Mouse (Mus musculus): ENCODE measurements at regions not wholly inside any gene's neighbourhood (a gene's known extent, or its start where the extent isn't known, plus 50 kb on each side); places are given as distances from the start of the nearest gene placed in this dataset.

DNA sequence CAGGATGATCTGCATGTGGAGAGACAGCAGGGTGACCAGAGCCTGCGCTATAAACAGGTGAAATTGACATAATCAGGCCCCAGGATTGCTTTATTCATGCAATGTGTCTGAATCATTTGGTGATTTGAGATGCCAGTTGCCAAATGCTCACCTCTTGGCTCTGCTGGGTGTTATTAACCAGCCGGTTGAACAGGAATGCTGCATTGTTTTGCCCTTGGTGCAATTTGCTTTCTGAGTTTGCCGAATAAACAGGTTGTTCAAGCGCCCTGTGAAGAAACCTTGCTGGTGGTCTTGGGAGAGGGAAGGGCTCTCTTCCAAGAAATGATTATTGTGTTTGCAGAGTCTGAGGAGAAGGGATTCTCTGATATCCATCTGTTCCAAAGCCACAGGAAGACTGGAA, 126.3 kb upstream of the Sgk1 start:
- no peaks in the 10 kb centered on the region for H3K4me1 ChIP-seq
- H3K4me2 ChIP-seq = no peak overlapping the region
- H3K4me3 ChIP-seq = no peak overlapping the region
- no peak overlapping the region for H3K27ac ChIP-seq (replicated peaks)
- H3K27me3 ChIP-seq (replicated peaks) = no peaks in the 10 kb centered on the region
- H3K9me3 ChIP-seq = peaks cover under 1% of the 10 kb centered on the region; the same call in 1 of the 2 replicates
- no peaks in the 10 kb centered on the region for H3K36me3 ChIP-seq
- ATAC-seq (ENCODE audit: extremely low read depth, insufficient number of reproducible peaks, low FRiP score, low TSS enrichment) = no peak
- WGBS = 88% methylated on average over 4 of the region's 4 CpGs
- no peak overlapping the region for H3K9ac ChIP-seq

DNA sequence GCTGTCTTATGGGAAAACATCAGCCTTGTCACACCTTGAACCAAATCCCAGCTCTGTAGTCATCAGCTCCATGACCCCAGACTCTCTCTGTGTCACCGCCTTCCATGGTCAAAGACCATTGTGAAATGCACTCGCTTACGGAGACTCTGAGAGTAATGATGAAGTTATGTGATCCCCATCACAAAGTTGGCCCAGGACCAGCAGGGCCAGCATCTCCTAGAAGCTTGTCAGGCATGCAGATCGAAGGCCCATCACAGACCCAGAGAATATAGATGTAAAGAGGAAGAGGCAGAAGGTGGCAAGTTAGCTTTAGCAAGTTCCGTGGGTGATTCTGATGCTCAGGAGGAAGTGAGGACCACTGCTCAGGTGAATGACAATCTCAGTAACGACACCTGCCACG, 125.2 kb upstream of the Sgk1 start:
- H3K9ac ChIP-seq = no peak overlapping the region
- H3K9me3 ChIP-seq = no peaks in the 10 kb centered on the region
- H3K36me3 ChIP-seq = no peaks in the 10 kb centered on the region
- no peak overlapping the region for H3K27ac ChIP-seq (replicated peaks)
- no peak overlapping the region for H3K4me3 ChIP-seq
- 87% methylated on average over 7 of the region's 7 CpGs for WGBS
- no peak for ATAC-seq (ENCODE audit: extremely low read depth, insufficient number of reproducible peaks, low FRiP score, low TSS enrichment)
- H3K4me2 ChIP-seq = no peak overlapping the region
- H3K27me3 ChIP-seq (replicated peaks) = no peaks in the 10 kb centered on the region
- H3K4me1 ChIP-seq = no peaks in the 10 kb centered on the region

DNA sequence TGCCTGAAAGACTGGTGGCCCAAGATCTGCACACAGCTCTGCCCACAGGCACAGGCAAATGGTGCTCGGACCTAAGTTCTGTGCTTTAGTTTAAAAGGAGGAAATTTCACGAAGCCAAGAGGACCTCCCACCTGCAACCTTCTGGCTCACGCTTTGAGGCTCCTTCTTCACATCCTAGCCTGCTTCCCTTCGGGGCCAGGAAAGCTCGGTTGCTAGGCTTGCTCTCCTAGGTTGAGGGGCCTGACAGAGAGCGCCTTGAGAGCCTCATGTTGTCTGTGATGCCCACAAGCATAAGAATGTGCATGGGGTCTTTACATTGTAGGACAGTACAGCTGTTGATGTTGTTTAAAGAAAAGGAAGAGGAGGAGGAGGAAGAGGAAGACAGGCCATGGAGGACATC, 123.9 kb upstream of the Sgk1 start:
- 67% methylated on average over 6 of the region's 6 CpGs for WGBS
- Histone ChIP-seq H3K4me2 (no peak overlapping the region), H3K27ac (replicated peaks) (no peak overlapping the region), H3K9ac (no peak overlapping the region), H3K27me3 (replicated peaks) (no peaks in the 10 kb centered on the region), H3K4me1 (no peaks in the 10 kb centered on the region), H3K9me3 (no peaks in the 10 kb centered on the region), H3K4me3 (no peak overlapping the region), H3K36me3 (no peaks in the 10 kb centered on the region)
- no peak for ATAC-seq (ENCODE audit: extremely low read depth, insufficient number of reproducible peaks, low FRiP score, low TSS enrichment)

DNA sequence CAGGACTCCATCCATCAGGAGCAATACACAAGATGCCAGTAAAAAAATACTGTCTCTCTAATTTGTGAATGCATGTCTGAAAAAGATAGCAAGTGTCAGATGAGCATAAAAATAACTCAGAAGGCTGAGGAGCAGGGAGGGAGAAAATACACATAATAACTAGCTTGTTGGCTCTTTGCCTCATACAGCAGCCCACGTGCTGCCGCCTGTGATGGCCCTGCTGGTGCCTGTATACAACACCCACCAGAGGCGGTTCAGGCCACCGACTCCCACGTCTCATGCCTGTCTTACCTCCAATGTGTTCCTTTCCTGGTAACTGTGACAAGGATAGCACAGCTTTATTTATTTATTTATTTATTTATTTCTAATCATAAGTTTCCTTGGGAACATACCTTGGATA, 119.5 kb upstream of the Sgk1 start:
- H3K4me3 ChIP-seq = no peak overlapping the region
- H3K4me1 ChIP-seq = no peaks in the 10 kb centered on the region
- no peak overlapping the region for H3K27ac ChIP-seq (replicated peaks)
- 63% methylated on average over 5 of the region's 5 CpGs for WGBS
- H3K36me3 ChIP-seq = no peaks in the 10 kb centered on the region
- no peaks in the 10 kb centered on the region for H3K27me3 ChIP-seq (replicated peaks)
- no peak overlapping the region for H3K4me2 ChIP-seq
- no peak overlapping the region for H3K9ac ChIP-seq
- ATAC-seq (ENCODE audit: extremely low read depth, insufficient number of reproducible peaks, low FRiP score, low TSS enrichment) = no peak
- H3K9me3 ChIP-seq = no peaks in the 10 kb centered on the region

DNA sequence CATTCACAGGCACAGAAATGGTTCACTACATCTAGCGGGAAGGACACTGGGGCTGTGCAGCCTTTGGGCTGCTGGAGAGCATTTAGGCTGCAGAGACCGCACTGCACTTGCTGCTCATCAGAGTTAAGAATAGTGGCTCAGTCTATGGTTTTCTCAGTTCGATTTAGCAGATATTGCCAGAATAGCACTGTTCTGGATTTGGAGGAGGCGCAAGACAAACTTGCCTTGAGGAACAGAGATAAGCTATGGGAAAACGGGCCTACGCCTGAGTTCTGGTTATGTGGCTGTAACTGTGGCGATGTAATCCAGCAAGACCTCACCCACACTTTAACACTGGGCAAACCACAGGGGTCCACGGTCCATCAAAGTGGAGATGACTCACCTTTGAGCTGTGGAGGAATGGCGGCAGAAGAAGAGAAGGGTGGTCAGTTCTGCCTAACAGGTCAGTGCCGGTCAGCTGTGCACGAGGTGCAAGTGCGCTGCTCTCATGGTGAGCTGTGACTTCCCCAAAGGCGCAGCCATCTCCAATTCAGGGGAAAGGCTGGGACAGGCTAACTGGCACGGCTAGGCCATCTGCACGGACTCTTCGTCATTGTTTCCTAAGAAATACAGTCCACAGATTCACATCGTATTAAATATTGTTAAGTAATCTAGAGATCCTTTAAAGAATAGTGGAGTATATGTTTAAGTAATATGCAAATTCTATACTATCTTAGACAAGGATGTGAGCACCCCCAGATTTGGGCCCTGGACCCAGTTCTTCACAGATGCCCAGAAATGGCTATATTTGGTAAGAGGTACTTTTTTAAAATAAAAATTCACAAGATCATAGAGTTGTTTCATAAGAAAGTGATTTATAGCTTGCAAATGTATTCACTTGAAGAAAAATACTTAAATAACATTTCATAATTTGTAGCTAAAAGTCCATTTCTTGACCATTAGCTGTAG, 118.7 kb upstream of the Sgk1 start:
- WGBS = 86% methylated on average over 17 of the region's 17 CpGs
- Histone ChIP-seq H3K9ac (no peak overlapping the region), H3K4me2 (no peak overlapping the region), H3K4me3 (no peak overlapping the region), H3K9me3 (no peaks in the 10 kb centered on the region), H3K27me3 (replicated peaks) (no peaks in the 10 kb centered on the region), H3K4me1 (no peaks in the 10 kb centered on the region), H3K36me3 (no peaks in the 10 kb centered on the region), H3K27ac (replicated peaks) (no peak overlapping the region)
- ATAC-seq (ENCODE audit: extremely low read depth, insufficient number of reproducible peaks, low FRiP score, low TSS enrichment) = no peak

DNA sequence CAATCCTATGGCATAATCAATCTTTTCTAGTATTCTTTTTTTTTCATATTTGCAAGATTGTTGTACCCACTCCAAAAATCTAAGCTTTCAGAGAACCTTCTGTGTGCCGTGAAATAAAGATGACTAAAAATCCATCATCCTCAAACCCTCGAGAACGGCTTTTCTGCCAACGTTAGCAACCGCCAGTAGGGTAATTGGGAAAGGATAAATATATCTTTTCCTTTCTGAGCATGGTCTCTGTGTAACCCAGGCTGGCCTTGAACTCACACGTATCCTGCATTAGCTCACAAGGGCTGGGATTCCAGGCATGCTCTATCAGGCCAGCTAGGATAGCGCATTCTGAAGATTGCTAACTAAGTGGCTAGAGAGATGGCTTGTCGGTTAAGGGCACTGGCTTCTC, 117.9 kb upstream of the Sgk1 start:
- Histone ChIP-seq H3K27me3 (replicated peaks) (no peaks in the 10 kb centered on the region), H3K36me3 (no peaks in the 10 kb centered on the region), H3K9me3 (no peaks in the 10 kb centered on the region), H3K27ac (replicated peaks) (no peak overlapping the region), H3K9ac (no peak overlapping the region), H3K4me2 (no peak overlapping the region), H3K4me3 (no peak overlapping the region), H3K4me1 (no peaks in the 10 kb centered on the region)
- WGBS = 83% methylated on average over 8 of the region's 8 CpGs
- ATAC-seq (ENCODE audit: extremely low read depth, insufficient number of reproducible peaks, low FRiP score, low TSS enrichment) = no peak

DNA sequence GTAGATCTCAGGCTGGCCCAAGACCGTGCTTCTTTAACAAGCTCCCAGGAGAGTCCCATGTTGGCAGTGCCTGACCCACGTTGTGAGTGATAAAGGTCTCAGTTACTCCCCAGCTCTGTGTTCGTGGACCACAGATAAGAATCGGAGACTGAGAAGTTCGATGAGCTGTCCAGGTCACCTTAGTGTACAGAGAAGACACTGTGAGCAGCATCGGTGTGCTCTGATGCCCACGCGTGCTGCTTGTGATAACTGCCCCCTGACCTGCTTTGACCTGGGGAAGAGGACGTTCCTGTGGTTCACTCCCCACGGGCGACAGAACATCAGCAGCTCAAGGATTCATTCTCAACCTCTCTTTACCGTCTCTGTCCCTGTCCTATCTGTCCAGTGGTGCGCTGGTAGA, 117.1 kb upstream of the Sgk1 start:
- WGBS = 68% methylated on average over 13 of the region's 13 CpGs

DNA sequence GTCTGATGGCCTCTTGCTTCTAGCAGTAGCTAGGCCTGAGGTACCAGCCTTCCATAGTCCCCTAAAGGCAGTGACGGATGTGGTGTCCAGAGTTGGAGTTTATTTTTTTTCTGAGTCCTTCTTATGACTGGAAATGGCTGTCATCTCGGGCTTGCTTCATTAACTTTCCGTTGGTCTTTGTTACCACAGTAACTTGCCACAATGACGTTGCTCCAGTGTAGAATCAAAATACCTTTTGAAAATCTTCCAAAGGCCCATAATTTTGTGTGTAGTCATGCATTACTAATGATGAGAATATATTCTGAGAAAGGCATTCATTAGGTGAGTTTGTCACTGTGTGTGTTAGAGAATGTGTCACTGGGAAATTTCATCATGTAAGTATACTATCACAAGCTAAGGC, 108.4 kb upstream of the Sgk1 start:
- 76% methylated on average over 4 of the region's 4 CpGs for WGBS
- Histone ChIP-seq H3K4me2 (no peak overlapping the region), H3K9me3 (peaks cover 5% of the 10 kb centered on the region), H3K27me3 (replicated peaks) (no peaks in the 10 kb centered on the region), H3K27ac (replicated peaks) (no peak overlapping the region), H3K9ac (no peak overlapping the region), H3K4me3 (no peak overlapping the region), H3K36me3 (no peaks in the 10 kb centered on the region), H3K4me1 (no peaks in the 10 kb centered on the region)
- ATAC-seq (ENCODE audit: extremely low read depth, insufficient number of reproducible peaks, low FRiP score, low TSS enrichment) = no peak

More for the DNA sequence above, 117.1 kb upstream of the Sgk1 start:
- H3K4me3 ChIP-seq = no peak overlapping the region
- H3K4me1 ChIP-seq = no peaks in the 10 kb centered on the region
- H3K9ac ChIP-seq = no peak overlapping the region
- H3K36me3 ChIP-seq = no peaks in the 10 kb centered on the region
- ATAC-seq (ENCODE audit: extremely low read depth, insufficient number of reproducible peaks, low FRiP score, low TSS enrichment) = no peak
- no peaks in the 10 kb centered on the region for H3K27me3 ChIP-seq (replicated peaks)
- no peak overlapping the region for H3K4me2 ChIP-seq
- no peak overlapping the region for H3K27ac ChIP-seq (replicated peaks)
- no peaks in the 10 kb centered on the region for H3K9me3 ChIP-seq

DNA sequence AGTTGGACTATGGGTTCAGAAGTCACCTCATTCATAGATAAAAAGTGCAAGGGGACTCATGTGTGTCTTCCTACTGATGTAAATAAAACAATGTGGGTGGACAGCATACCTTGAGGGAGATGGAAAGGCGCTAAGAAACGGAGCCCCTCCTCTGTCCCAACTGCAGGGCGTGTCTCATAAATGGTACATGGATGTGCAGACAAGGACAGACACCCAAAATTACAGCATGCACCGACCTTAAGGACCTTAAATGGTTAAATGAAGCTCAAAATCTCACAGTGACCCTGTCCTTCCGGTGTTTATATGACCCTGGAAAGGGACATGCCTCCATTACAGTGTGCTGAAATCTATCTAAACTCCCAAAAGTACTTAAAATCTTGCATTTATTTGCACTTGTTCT, 106.5 kb upstream of the Sgk1 start:
- no peak overlapping the region for H3K9ac ChIP-seq
- no peak overlapping the region for H3K4me2 ChIP-seq
- H3K4me1 ChIP-seq = no peaks in the 10 kb centered on the region; the same call in 1 of the 2 replicates
- H3K4me3 ChIP-seq = no peak overlapping the region
- no peaks in the 10 kb centered on the region for H3K36me3 ChIP-seq
- no peak overlapping the region for H3K27ac ChIP-seq (replicated peaks)
- no peak for ATAC-seq (ENCODE audit: extremely low read depth, insufficient number of reproducible peaks, low FRiP score, low TSS enrichment)
- peaks cover 5% of the 10 kb centered on the region for H3K9me3 ChIP-seq
- WGBS = 71% methylated on average over 5 of the region's 5 CpGs
- H3K27me3 ChIP-seq (replicated peaks) = no peaks in the 10 kb centered on the region

DNA sequence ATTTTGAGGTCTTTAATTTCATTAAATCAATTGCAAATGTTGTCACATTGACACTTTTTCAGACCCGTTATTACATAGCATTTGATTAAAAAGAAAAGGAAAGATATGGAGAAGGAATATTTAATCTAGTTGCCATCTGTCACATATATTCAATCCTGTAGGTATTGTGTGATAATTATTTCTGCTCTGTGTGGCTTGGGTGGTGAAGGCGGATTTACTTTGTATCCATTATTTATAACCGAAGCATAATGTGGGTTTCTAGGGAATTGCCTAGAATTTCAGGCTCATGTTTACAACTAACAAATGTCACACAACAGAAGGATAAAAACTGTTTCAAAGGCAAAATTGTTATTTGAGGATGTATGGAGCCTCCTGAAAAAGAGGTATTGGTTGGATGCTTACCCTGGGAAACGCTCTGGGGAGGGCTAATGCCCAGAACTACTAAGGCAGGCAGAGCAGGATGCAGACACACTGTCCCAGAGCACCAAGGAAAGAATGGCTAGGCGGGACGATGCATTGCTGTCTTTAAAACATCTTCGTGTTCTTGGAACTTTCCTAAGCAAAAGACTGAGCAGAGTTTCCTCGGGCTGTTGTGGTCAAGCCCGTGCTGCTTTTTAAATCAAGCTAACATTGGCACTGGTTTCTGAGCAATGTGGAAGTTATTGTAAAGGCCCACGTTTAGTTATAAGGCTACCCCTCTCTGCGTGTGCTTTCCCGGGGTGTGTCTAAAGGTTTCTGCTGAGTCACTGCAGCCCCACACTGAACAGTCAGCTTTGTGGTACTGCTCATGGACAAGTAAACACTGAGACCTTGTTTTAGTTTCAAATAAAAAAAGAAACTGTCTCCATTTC, 105.8 kb upstream of the Sgk1 start:
- H3K4me3 ChIP-seq = no peak overlapping the region
- H3K27ac ChIP-seq (replicated peaks) = no peak overlapping the region
- H3K9ac ChIP-seq = no peak overlapping the region
- no peaks in the 10 kb centered on the region; the same call in 1 of the 2 replicates for H3K4me1 ChIP-seq
- H3K36me3 ChIP-seq = no peaks in the 10 kb centered on the region
- H3K27me3 ChIP-seq (replicated peaks) = no peaks in the 10 kb centered on the region
- no peak overlapping the region for H3K4me2 ChIP-seq
- WGBS = 65% methylated on average over 12 of the region's 12 CpGs
- peaks cover 2% of the 10 kb centered on the region for H3K9me3 ChIP-seq
- ATAC-seq (ENCODE audit: extremely low read depth, insufficient number of reproducible peaks, low FRiP score, low TSS enrichment) = no peak

DNA sequence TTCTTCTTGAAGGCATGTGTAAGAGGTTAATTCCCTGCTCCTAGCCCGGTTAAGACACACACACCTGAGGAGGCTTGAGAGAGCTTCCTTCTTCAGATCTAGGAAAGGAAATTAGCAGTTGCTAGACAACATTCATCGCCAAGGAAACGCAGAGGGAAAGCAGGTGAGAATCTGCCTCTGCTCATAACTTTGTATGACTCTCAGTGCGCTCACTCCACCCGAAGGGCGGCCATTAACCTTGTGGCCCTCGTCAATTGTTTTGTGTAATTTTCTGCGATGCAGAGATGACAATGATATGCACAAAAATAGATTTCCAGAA, 105.3 kb upstream of the Sgk1 start:
- H3K4me1 ChIP-seq = no peaks in the 10 kb centered on the region; the same call in 1 of the 2 replicates
- no peaks in the 10 kb centered on the region for H3K9me3 ChIP-seq
- H3K4me3 ChIP-seq = no peak overlapping the region
- ATAC-seq (ENCODE audit: extremely low read depth, insufficient number of reproducible peaks, low FRiP score, low TSS enrichment) = no peak
- no peaks in the 10 kb centered on the region for H3K36me3 ChIP-seq
- no peak overlapping the region for H3K27ac ChIP-seq (replicated peaks)
- H3K4me2 ChIP-seq = no peak overlapping the region
- H3K27me3 ChIP-seq (replicated peaks) = no peaks in the 10 kb centered on the region
- 77% methylated on average over 8 of the region's 8 CpGs for WGBS
- H3K9ac ChIP-seq = no peak overlapping the region

Measured in heart, embryonic 13.5 days (tissue).